Mouse (Mus musculus): ENCODE measurements at regions not wholly inside any gene's neighbourhood (a gene's known extent, or its start where the extent isn't known, plus 50 kb on each side); places are given as distances from the start of the nearest gene placed in this dataset.

DNA sequence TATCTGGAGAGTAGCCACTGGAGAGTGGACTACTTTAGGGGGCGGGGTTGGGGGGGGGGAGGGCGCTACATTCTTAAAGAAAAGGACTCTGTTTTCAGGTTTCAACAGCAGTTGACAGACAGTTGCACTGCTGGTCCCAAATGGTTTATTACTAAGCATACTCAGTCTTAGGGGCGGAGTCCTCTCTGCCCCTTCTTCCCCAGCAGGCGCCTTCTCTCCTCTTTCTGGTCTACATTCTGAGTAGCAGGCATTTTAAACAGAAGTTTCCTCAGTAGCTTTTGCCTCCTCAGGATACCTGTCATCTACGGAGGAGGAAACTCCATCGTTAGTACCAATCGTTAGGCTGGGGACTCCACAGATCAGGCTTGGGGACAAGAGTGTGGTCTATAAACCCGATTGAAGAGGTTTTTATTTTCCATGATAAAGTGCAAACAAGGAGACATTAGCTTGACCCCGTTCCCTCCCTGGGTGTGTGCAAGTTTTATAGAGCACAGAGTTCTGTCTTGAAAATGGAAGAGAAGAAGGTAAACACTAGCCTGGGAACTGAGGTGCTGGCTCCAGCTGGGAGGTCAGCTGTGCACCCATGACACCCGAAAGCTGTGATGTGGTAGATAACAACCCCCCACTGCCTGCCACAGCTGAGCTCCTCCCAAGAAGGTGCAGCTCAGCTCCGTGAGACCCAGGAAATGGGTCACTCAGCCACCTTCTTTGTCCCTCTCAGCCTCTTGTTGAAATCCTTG lies 107.8 kb downstream of the Btg1 start:
- no peak for DNase-seq (ENCODE audit: low spot score)

DNA sequence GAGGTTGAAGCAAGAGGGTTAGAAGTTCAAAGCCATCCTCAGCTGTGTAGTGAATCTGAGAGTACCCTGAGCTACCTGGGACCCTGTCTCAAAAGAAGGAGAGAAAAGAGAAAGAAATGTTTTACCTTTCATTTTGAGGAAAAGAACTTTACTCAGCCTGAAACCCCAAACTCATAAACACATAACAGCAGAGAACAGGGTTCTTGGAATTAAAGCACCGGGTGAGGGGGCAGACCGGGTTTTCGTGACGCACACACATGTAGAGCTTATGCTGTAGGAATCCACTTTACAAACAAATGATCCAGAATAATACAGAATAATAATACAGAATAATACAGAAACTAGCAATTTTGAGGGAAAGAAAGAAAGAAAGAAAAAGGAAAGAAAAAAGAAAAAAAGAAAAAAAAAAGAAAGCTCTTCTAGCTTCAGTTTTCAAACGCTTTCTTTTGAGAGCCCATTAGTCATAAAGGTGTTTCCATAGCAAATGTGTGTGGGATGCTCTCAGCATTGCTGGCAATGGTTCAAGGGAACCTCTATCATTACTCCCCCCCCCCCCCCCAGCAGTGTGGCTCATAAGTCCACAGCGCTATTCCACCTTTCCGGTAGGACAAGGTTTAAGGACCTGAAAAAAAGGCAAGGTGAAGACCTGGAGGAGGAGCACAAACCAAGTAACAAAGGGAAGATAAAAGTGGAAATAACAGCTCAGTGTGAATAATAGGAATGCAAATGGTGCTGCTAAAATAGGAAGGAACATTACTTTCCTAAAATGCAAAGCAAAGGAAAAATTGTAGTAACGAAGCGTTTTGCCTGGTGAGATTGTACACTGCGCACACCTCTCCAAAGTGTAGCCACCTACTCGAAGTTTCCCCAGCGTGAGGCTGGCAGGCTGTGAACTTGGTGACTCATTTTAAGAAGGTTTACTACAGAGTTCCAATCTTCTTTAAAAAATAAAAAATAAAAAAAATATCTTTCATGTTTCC lies 110.3 kb downstream of the Btg1 start:
- no peak for DNase-seq (ENCODE audit: low spot score)

DNA sequence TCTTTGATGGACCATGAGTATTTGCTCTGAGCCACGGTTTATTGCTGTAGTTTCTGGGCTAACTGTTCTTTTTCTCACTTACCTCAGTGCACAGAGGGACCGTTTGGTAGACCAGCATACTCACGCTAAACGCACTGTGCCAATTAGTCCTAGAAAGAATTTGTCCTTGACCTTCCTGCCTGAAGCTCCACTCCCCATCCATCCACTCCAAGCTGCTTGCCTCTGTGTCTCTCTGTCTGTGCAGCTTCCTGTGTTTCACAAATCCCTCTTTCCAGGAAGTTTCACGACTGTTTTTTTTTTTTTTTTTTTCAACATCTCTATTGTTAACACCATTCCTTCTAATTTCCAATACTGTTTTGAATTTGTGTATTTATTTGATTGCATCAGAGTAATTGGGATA lies 116.8 kb downstream of the Btg1 start:
- DNase-seq (ENCODE audit: low spot score): no peak

DNA sequence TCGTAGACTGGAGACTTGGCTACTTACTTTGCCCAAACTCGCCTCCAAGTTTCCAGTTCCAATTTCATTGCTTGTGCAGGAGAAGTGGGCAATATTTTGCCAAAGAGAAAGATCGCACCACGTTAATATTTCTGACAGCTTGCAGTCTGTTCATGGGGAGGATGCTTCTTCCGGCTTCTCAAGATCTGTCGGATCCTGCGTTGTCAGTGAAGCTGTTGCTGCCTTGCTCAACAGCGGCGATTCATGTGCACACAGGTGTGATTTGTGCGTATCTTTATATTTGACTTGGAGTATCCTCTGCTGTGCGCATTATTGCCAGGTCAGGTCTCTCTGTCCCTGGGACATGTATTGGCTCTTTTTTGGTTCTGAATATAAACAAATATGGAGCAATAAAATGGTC lies 118.3 kb downstream of the Btg1 start:
- DNase-seq (ENCODE audit: low spot score): no peak

DNA sequence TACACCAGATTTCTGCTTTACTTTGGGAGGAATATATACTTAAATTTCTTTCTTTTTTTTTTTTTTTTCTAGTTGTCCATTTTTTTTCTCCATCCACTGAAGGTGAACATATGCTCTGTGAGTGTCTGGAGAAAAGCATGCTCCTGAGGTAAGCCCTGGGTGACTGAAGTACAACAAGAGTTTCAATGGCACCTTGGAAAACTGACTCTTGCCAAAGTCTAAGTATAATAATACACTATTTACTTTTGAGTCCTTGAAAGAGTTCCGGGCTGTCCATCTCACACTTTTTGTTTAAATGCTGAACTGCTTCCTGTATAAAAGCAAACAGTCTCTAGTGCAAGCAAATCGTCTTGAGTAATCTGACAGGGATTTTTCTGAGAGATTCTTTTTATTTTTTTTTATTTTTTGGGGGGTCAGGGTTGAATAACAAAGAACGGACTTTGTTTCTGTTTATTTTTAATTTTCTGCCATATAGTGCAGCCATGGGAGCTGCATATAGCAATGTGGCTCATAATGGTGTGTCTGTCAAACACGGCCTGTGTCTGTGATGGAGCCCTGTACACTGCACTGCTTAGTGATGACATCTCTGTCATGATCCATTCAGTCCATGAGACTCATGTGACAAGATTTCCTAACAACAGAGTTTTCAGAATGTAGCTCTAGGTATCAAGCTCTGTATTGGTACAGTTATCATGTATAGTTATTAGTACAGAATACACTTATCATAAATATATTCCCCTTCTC lies 119.3 kb downstream of the Btg1 start:
- no peak for DNase-seq (ENCODE audit: low spot score)

DNA sequence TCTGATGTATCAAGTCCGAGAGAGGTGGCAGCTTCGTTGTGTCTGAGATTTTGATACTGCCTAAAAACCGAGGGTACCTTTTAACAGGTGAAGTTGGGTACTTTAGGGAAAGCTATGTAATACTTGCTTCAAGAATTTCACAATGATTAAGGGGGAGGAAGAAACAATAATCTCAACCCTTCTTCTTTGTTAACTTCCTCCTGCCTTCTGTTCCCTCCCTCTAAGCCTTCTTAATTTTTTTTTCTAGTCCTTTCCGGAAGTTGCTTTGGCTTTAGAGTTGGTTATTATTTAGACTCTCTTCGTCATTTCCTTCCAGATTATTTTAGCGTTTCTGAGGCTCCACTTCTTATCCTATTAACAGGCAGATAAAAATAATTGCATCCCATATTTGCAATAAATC lies 121.2 kb downstream of the Btg1 start:
- no peak for DNase-seq (ENCODE audit: low spot score)

DNA sequence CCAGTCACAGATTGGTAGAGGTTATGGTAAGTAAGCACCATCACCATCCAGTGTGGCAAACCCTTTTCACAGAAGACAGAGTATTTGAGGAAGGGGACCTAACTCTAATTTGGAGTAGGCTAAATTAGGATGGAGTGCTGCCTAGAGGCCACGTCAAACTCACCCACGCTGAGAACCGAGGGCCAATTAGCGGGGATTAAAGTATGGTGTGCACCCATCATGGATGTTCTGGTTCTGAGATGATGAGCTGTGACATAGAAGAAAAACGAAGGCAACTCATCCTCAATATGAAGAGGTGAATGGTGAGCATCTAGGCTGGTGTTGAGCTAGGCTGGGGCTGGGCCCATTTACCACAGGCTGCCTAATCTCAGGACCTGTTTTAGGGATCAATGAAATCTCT lies 121.8 kb downstream of the Btg1 start:
- no peak for DNase-seq (ENCODE audit: low spot score)

DNA sequence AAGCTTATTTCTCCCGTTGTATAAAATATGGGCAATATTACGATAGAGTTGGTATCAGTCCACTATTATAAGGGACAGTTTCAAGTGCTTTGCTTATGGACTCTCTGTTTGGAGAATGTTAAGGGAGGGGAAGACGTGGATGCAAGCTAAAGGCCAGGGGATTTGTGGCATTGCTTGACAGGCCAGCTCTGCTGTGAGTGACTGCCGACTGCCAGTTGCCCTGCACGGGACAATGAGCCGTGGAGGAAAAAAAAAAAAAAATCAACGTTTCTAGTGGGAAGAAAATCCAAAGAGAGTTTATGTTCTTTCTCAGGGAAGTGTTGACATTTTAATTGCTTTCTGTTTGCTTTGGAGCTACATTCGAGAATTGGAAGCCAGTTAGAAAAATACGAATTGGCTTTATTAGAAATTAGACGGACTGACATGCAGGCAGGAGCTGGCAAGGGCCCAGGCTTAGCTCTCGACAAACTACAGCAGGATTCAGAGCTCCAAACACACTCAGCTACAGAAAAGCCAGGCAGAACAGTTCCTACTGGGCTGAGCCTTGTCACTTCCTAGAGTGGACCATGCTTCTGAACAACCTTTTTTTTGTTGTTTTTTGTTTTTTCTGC lies 127.5 kb downstream of the Btg1 start:
- DNase-seq (ENCODE audit: low spot score): peak; percentile 48

DNA sequence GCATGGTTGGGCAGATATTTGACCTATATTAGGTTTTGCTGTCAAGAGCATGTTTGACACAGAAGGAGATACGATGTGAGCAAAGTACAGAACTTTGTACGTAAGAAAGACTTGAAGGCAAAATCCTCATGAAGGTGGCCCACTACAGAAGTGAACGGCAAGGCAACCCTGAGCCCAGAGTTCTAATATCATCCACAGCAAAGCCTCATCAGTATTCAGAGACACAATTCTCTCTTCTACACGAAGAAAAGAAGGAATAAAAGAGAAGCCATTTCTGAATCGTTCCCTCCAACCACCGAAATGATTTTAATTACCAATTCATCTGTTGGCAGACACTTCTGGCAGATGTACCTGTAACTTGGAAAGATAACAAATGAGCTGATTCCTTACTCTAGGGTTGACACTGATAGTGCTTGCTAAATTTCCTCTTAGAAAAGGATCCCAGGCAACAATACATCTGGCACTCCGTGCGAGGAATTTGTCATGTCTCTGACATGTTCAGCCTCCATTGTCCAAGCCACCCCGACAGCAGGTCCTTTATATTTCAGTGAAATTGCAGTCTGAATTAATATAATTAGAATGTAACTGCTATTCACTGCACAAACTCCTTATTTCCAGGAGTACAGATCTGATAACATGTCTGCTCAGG lies 130.3 kb downstream of the Btg1 start:
- no peak for DNase-seq (ENCODE audit: low spot score)

DNA sequence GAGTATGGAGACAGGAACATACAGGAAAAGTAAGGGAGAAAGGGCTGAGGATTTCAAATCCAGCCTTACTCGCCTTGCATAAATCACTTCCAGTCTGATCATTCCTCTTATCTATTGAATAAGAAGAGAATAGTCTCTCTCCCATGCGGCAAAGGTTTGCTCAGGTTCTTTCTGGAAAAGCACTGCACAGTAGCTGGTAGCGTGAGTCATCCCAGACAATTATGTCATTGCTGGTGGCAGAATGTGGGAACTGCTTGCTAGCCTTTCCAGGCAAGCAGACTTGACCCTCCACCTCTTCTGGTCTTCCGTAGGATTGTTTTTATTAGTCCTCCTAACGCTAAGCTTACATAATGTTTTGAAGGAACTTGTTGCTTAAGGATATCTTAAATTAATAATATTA lies 134.1 kb downstream of the Btg1 start:
- DNase-seq (ENCODE audit: low spot score): no peak

DNA sequence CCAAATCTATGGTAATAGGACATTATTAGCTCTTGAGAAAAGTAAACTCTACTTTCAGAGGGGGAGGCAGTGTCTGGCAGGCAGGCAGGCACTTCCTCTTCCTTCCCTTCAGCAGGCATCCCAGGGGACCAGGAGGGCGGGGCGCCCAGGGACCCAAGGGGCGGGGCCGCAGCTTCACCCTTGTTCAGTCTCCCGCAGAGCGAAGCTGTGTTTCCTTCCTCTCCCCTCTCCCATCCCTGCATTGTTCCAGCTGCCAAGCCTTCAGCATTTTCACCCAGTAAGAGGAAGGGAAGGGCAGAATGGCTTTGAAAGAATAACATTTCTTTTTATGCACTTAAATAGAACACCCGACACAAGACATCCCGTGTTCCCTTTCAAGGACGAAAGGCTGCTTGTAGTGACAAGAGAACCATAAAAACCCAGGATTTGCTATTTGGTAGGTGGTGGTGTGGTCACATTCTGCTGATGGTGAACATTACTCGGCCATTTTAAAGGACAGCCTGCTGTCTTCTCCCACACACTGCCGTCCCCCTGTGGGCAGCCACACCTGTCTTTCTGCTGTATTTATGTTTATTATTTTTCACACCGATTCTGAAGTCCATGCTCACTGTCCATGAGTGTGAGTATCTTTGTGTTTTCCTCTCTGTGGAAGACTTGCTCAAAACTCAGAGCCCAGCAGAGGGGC lies 134.9 kb downstream of the Btg1 start:
- DNase-seq (ENCODE audit: low spot score): peak; percentile 94

DNA sequence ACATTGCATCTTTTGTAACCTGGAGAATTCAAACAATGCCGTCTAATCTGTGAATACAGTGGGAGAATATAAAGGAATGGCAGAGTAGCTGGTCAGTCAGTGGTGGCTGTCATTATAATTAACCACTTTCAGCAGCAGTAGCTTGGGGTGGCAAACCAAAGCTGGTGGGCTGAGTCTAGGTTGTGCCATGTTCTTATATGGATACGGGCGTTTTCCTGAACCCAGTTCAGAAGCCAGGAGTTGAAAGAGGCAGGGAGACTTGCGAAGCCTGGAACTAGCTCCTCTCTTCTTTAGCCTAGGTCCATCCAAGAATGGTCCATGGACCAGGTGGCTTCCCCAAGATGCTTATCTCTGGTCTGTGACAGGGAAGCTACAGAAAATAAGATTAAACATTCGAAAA lies 135.7 kb downstream of the Btg1 start:
- no peak for DNase-seq (ENCODE audit: low spot score)

DNA sequence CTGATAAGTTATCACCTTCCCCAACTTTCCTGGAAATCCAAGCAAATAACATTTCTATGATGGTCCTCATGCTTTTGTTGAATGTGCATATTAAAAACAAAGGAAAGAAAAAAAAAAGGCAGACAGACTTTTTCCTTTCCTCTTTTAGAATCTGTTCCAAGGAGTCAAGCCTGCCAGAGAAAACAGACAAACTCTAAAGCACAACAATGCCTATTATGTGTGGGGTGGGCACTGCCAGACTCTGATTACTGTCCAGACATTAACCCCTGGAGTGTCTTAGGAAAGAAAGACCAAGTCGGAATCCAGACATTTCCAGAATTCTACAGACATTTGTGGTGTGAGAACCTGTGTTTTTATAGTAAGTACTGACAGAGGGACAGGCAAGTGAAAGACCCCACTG lies 136.7 kb downstream of the Btg1 start:
- DNase-seq (ENCODE audit: low spot score): no peak

DNA sequence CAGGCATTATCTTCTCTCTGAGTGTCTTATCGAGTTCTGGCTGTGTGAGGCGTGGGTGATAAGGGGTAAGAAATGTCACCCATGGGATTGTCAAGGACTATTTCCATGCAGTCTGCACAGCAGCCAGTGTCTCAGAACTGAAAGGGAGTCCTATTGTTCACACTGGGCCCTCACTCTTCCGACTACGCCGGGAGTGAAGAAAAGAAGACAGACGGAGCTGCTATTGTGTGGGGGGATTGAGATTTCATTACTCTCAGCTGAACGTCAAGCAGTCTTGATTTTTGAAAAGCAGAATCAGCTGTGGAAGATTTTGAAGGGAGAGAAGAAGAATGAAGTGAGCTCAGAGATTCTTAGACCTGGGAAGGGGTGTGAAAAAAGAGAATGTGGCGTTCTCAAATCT lies 138.9 kb downstream of the Btg1 start:
- no peak for DNase-seq (ENCODE audit: low spot score)

DNA sequence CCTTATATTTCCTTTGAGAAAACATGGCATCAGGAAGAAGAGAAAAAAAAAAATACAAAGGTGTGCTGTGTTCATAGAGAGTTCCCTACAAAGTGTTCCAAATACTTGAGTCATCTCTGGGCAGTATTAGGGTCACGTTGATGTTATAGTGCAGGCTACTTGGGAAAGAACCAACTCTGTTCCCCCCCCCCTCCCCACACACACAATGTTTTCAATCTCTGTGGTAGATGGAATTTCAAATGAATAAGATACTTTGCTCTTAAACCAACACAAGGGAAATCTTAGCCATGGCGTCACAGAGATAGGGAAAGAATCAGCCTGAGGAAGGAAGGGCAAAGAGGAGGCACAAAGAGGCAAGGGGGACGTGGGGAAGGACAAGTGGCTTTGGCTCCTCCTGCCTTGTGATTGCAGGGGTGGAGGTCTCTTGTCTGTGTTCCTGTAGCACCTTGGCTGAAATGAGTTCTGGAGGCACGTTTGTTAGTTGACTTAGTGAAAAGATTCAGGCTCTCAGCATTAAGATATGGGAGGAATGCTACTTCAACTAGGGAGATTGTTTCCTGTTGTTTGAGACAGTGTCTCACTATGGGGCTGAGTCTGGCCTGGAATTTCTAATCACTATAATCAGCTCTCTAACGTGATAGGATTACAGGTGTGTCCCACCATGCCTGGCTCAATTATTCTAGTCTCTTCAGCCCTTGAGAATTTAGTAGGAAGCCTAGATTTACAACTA lies 139.7 kb downstream of the Btg1 start:
- DNase-seq (ENCODE audit: low spot score): no peak

DNA sequence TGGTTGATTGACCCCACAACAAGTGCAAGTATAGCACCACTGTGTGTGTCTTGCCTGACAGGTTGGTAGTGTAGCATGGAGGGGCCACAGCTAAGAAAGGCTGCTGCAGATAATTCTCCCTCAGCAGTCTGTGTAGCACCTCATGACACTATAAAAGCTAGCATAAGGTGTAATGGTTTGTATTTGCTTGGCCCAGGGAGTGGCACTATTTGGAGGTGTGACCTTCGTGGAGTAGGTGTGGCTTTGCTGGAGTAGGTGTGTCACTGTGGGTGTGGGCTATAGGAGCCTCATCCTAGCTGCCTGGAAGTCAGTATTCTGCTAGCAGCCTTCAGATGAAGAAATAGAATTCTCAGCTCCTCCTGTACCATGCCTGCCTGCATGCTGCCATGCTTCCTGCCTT lies 140.5 kb downstream of the Btg1 start:
- no peak for DNase-seq (ENCODE audit: low spot score)

DNA sequence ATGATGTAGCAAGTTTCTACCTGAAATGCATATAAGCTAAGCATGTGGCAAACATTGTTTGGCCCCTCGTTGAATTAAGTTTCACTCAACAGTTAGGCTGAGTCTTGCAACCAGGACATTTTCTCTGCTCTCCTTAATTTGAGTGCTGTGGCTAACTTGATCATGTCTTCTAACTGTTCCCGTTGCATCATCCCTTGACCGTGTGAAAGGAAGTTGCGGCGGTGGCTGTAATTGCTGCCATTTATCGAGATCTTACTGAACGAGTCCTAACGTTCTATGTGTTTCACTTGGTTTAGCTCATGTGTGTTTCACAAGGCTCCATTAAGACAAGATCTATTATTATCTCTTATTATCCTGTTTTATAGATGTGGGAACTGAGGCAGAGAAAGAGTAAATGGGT lies 144.8 kb downstream of the Btg1 start:
- no peak for DNase-seq (ENCODE audit: low spot score)

DNA sequence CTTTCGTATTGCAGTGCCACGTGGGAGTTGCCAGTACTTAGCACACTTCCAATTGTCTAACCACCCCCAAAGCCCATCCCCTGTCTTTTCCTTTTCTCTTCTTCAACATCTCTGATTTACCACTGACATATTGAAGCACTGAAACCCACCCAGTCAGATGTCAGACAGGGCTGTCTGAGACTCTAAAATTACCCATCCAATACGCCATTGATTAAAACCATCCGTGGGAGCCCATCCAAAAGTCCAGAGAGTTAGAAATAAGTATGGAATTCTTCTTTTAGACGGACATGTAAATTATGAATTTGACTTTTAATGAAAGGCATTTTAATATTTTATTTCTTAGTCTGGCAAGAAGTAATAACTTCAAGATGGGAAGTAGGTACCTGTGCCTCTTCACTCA lies 148.8 kb downstream of the Btg1 start:
- no peak for DNase-seq (ENCODE audit: low spot score)

DNA sequence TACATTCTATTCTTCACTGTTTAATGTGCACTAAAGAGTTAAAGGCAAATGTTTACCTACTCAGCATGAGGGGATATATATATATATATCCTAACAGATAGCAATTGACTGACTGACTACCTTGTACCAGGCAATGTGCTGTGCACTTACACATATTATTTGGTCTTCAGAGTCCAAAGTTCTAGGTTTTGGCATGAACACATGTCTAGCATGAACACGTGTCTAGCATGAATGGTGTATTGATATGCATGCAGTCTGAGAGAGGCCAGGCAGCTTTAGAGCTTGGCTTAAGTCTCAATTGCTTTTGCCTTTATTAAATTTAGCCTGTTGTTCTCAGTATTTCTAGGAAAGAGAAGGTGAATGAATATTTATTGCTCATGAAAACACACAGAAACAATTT lies 161.4 kb downstream of the Btg1 start:
- DNase-seq (ENCODE audit: low spot score): no peak

DNA sequence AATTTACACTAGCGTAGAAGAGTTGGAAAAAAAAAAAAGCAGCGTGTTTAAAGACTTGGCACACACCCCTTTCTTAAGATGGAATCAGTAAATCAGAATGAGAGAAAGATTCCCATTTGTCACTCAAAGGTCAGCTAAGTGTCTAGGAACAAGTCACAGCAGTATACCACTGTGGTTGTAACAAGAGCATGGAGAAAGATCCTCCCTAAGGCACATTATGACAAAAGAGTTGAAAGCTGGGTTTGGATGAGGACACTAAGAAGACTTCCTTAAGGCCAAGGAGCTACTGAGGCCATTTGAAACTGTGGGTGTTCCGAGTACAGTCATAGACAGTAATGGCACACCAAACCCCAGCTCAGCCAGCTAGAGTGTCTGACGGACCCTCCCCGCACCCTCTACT lies 167.2 kb downstream of the Btg1 start:
- no peak for DNase-seq (ENCODE audit: low spot score)
